9 mouse cellular contexts compared by ENCODE assay signal in the genomic region with DNA sequence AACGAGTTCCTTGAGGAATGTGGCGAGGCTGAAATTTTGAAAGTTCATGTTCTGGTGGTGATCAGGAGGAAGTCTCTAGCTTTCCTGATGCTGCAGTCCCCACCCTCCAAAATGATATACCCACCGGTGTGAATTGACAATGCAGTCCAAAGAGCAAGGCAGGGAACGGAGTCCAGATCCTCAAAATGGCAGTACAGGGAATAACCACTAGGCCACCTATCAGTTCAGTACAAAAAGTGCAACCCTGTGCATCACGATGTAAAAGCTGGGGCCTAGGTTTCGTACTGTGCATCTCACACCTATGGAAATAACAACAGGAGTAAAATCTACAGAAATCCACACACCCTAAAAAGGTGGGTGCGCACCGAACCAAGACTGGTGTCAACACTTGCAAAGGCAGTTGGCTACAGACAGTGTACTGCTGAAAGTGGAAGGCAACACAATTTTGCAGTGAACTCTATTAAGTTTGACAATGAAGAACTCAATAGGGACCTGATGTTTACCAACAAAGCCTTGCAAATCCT. TPM values are rescaled to one million over a fixed set of nuclear protein-coding genes. Genes with fewer than 3 reads are reported as not detected.
DNase-seq lines count a peak whose midpoint lies in the region; ATAC-seq lines count a peak whose summit lies in the region.
"Had no signal": no experiment of that assay in that cellular context is flagged by ENCODE, and none has a peak within 500 bp of the region (broad histone marks: within the 10 kb centered on the region; RNA-seq: fewer than 3 reads in every experiment).

No protein-coding gene starts in this region.

- peaks cover 21% of the 10 kb centered on the region for H3K36me3 ChIP-seq in liver, embryonic 11.5 days (ENCODE audit: control insufficient read depth, insufficient read depth, low read length)
- H3K36me3 ChIP-seq in embryonic facial prominence, embryonic 15.5 days, result peaks cover 20% of the 10 kb centered on the region
- peaks cover 4% of the 10 kb centered on the region; the same call in 1 of the 2 replicates for H3K36me3 ChIP-seq in intestine, embryonic 16.5 days (ENCODE audit: control insufficient read depth, insufficient read depth, low read length)
- peaks cover 31% of the 10 kb centered on the region for H3K36me3 ChIP-seq in neural tube, embryonic 13.5 days

- H3K4me3 ChIP-seq in liver, embryonic 11.5 days (ENCODE audit: low read depth, low read length), result peak overlapping the region; percentile 99
- H3K4me3 ChIP-seq in embryonic facial prominence, embryonic 15.5 days (replicated peaks), result peak overlapping the region; percentile 87
- H3K4me3 ChIP-seq in intestine, embryonic 16.5 days (ENCODE audit: low read length), result peak overlapping the region; percentile 98
- H3K4me3 ChIP-seq in neural tube, embryonic 13.5 days, result peak overlapping the region; percentile 86

- H3K27me3 ChIP-seq in liver, embryonic 11.5 days (replicated peaks; ENCODE audit: control insufficient read depth, insufficient read depth, low read length), result no peaks in the 10 kb centered on the region
- no peaks in the 10 kb centered on the region for H3K27me3 ChIP-seq in embryonic facial prominence, embryonic 15.5 days
- H3K27me3 ChIP-seq in intestine, embryonic 16.5 days (replicated peaks; ENCODE audit: control insufficient read depth, insufficient read depth, low read length), result no peaks in the 10 kb centered on the region
- H3K27me3 ChIP-seq in neural tube, embryonic 13.5 days, result no peaks in the 10 kb centered on the region

- peak overlapping the region; percentile 88 for H3K4me2 ChIP-seq in liver, embryonic 11.5 days
- peak overlapping the region; percentile 67 for H3K4me2 ChIP-seq in embryonic facial prominence, embryonic 15.5 days (replicated peaks)
- peak overlapping the region; percentile 88 for H3K4me2 ChIP-seq in intestine, embryonic 16.5 days (ENCODE audit: low read depth, low read length)
- H3K4me2 ChIP-seq in neural tube, embryonic 13.5 days, result peak overlapping the region; percentile 73

- no peak for DNase-seq in liver, embryonic 11.5 days (ENCODE audit: low spot score)
- DNase-seq in liver, result no peak
- DNase-seq in spleen, postnatal 4 days (ENCODE audit: low spot score in 2 of 2), result no peak
- no peak for DNase-seq in cerebellum, postnatal 4 days (ENCODE audit: low spot score in 2 of 2)
- no peak for DNase-seq in urinary bladder, adult 18-20 months (ENCODE audit: low spot score in 2 of 2)

- no peak for ATAC-seq in liver, embryonic 11.5 days (replicated peaks; ENCODE audit: low FRiP score)
- no peak for ATAC-seq in embryonic facial prominence, embryonic 15.5 days (ENCODE audit: insufficient number of reproducible peaks, low FRiP score, low TSS enrichment, low read depth)
- no peak for ATAC-seq in intestine, embryonic 16.5 days
- no peak for ATAC-seq in neural tube, embryonic 13.5 days (ENCODE audit: low read depth)

- no peak overlapping the region for H3K27ac ChIP-seq in liver, embryonic 11.5 days (ENCODE audit: low read depth, low read length)
- H3K27ac ChIP-seq in embryonic facial prominence, embryonic 15.5 days (replicated peaks), result no peak overlapping the region
- no peak overlapping the region for H3K27ac ChIP-seq in intestine, embryonic 16.5 days (ENCODE audit: low read length)
- H3K27ac ChIP-seq in neural tube, embryonic 13.5 days (replicated peaks), result no peak overlapping the region

- 85% methylated on average over 8 of the region's 8 CpGs for WGBS in liver, embryonic 11.5 days
- 76% methylated on average over 8 of the region's 8 CpGs for WGBS in embryonic facial prominence, embryonic 15.5 days
- 75% methylated on average over 8 of the region's 8 CpGs for WGBS in intestine, embryonic 16.5 days
- WGBS in neural tube, embryonic 13.5 days, result 86% methylated on average over 8 of the region's 8 CpGs

- no peak overlapping the region for H3K9ac ChIP-seq in liver, embryonic 11.5 days (ENCODE audit: low read depth, low read length)
- no peak overlapping the region for H3K9ac ChIP-seq in embryonic facial prominence, embryonic 15.5 days
- H3K9ac ChIP-seq in intestine, embryonic 16.5 days (ENCODE audit: low read depth, low read length), result no peak overlapping the region
- peak overlapping the region; percentile 100 for H3K9ac ChIP-seq in neural tube, embryonic 13.5 days

- peaks cover 33% of the 10 kb centered on the region for H3K4me1 ChIP-seq in liver, embryonic 11.5 days (replicated peaks; ENCODE audit: control insufficient read depth, insufficient read depth, low read length)
- peaks cover 30% of the 10 kb centered on the region for H3K4me1 ChIP-seq in embryonic facial prominence, embryonic 15.5 days
- H3K4me1 ChIP-seq in intestine, embryonic 16.5 days (ENCODE audit: control insufficient read depth, insufficient read depth, low read length), result peaks cover 30% of the 10 kb centered on the region
- peaks cover 57% of the 10 kb centered on the region for H3K4me1 ChIP-seq in neural tube, embryonic 13.5 days (replicated peaks)

- no peaks in the 10 kb centered on the region for H3K9me3 ChIP-seq in liver, embryonic 11.5 days (ENCODE audit: control insufficient read depth, low read length)
- no peaks in the 10 kb centered on the region for H3K9me3 ChIP-seq in embryonic facial prominence, embryonic 15.5 days (replicated peaks)
- no peaks in the 10 kb centered on the region for H3K9me3 ChIP-seq in intestine, embryonic 16.5 days (ENCODE audit: control insufficient read depth, low read length)
- no peaks in the 10 kb centered on the region for H3K9me3 ChIP-seq in neural tube, embryonic 13.5 days

RNA-seq across cellular contexts. Expression of gene Adnp, which starts 2.4 kb away (rescaled TPM):
- polyA plus RNA-seq in liver, embryonic 11.5 days (2014; fragmentation: Nextera tagmentation; extraction: Ambion mirVana), result 4.2 and 5.3 TPM in 2 replicates
- 3.4 and 7.6 TPM in 2 replicates for polyA plus RNA-seq in embryonic facial prominence, embryonic 15.5 days (2015; fragmentation: Nextera tagmentation; extraction: Ambion mirVana)
- polyA plus RNA-seq in intestine, embryonic 16.5 days (2015; fragmentation: Nextera tagmentation; extraction: Ambion mirVana), result 0.88 and 1.0 TPM in 2 replicates
- 3.1 and 5.9 TPM in 2 replicates for polyA plus RNA-seq in neural tube, embryonic 13.5 days (2015; fragmentation: Nextera tagmentation; extraction: Ambion mirVana)

RNA-seq across cellular contexts. Expression of gene Gm20716, which starts 25.6 kb away (rescaled TPM):
- 14.6 and 17.1 TPM in 2 replicates for polyA plus RNA-seq in liver, embryonic 11.5 days (2014; fragmentation: Nextera tagmentation; extraction: Ambion mirVana)
- polyA plus RNA-seq in embryonic facial prominence, embryonic 15.5 days (2015; fragmentation: Nextera tagmentation; extraction: Ambion mirVana), result 18.3 and 18.6 TPM in 2 replicates
- polyA plus RNA-seq in intestine, embryonic 16.5 days (2015; fragmentation: Nextera tagmentation; extraction: Ambion mirVana), result 8.5 and 10.2 TPM in 2 replicates
- polyA plus RNA-seq in neural tube, embryonic 13.5 days (2015; fragmentation: Nextera tagmentation; extraction: Ambion mirVana), result 21.7 and 25.0 TPM in 2 replicates
- polyA plus RNA-seq: small intestine, adult 2 months had no signal

RNA-seq across cellular contexts. Expression of gene Dpm1, which starts 25.9 kb away (rescaled TPM):
- polyA plus RNA-seq in liver, embryonic 11.5 days (2014; fragmentation: Nextera tagmentation; extraction: Ambion mirVana), result 106 TPM in 2 replicates
- 92.0 and 102 TPM in 2 replicates for polyA plus RNA-seq in embryonic facial prominence, embryonic 15.5 days (2015; fragmentation: Nextera tagmentation; extraction: Ambion mirVana)
- polyA plus RNA-seq in intestine, embryonic 16.5 days (2015; fragmentation: Nextera tagmentation; extraction: Ambion mirVana), result 84.8 and 99.3 TPM in 2 replicates
- polyA plus RNA-seq in neural tube, embryonic 13.5 days (2015; fragmentation: Nextera tagmentation; extraction: Ambion mirVana), result 66.2 and 75.9 TPM in 2 replicates

RNA-seq across cellular contexts. Expression of gene Mocs3, which starts 25.9 kb away (rescaled TPM):
- polyA plus RNA-seq in liver, embryonic 11.5 days (2014; fragmentation: Nextera tagmentation; extraction: Ambion mirVana), result 8.2 and 8.9 TPM in 2 replicates
- polyA plus RNA-seq in embryonic facial prominence, embryonic 15.5 days (2015; fragmentation: Nextera tagmentation; extraction: Ambion mirVana), result 8.0 and 8.8 TPM in 2 replicates
- polyA plus RNA-seq in intestine, embryonic 16.5 days (2015; fragmentation: Nextera tagmentation; extraction: Ambion mirVana), result 3.4 and 5.9 TPM in 2 replicates
- polyA plus RNA-seq in neural tube, embryonic 13.5 days (2015; fragmentation: Nextera tagmentation; extraction: Ambion mirVana), result 8.2 and 8.7 TPM in 2 replicates
